ENCODE assay signal across 16 mouse cellular contexts in the genomic region with DNA sequence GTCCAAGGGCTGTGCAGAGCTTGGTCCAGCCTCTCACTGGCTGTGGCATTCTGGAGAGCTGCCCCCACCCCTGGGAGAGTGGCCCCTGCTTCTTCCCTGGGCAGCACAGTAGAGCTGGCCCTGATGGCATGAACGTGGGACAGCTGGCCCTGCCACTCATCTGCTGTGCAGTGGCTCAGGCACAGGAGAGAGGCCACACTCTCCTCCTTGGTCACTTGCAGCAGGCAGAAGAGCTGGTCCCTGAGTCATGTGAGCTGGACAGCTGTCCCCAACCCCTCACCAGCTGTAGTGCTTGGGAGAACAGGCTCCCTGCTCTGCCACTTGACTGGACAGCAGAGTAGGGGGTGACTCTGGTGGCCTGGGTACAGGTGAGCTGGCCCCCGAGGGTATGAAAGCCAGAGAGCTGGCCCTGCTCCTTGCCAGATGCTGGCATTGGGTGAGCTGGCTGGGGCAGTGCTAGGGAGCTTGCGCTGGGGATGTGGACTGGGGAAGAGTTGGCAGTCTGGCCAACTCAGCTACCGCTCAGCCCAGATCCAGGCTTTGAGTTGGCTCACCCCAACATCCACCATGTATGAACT. TPM values are rescaled to one million over a fixed set of nuclear protein-coding genes. Genes with fewer than 3 reads are reported as not detected.
DNase-seq lines count a peak whose midpoint lies in the region; ATAC-seq lines count a peak whose summit lies in the region.
"Had no signal": no experiment of that assay in that cellular context is flagged by ENCODE, and none has a peak within 500 bp of the region (broad histone marks: within the 10 kb centered on the region; RNA-seq: fewer than 3 reads in every experiment).

No protein-coding gene starts in this region.

- DNase-seq in heart, adult 11 months = peak; percentile 93
- DNase-seq in heart, adult 18-20 months = no peak
- DNase-seq in kidney, adult 9 months = no peak
- DNase-seq in gastrocnemius, adult 8-10 months (ENCODE audit: low spot score in 2 of 2) = peak; percentile 69 to 82
- DNase-seq in thymus, postnatal 0 days (ENCODE audit: low spot score) = no peak
- DNase-seq: cerebellum, postnatal 36 days; right cerebral cortex, adult 18-20 months; thymus, postnatal 4 days had no signal

- no peaks in the 10 kb centered on the region for H3K36me3 ChIP-seq in kidney, embryonic 16.5 days (ENCODE audit: insufficient read depth, low read length)
- H3K36me3 ChIP-seq in limb, embryonic 15.5 days = no peaks in the 10 kb centered on the region
- H3K36me3 ChIP-seq: embryonic facial prominence, embryonic 12.5 days; heart, embryonic 13.5 days; liver, embryonic 12.5 days; lung, embryonic 15.5 days had no signal

- no peaks in the 10 kb centered on the region for H3K27me3 ChIP-seq in kidney, embryonic 16.5 days (ENCODE audit: insufficient read depth, low read length)
- no peaks in the 10 kb centered on the region for H3K27me3 ChIP-seq in limb, embryonic 15.5 days
- H3K27me3 ChIP-seq: embryonic facial prominence, embryonic 12.5 days; heart, embryonic 13.5 days; lung, embryonic 15.5 days; Patski had no signal

- H3K4me3 ChIP-seq in kidney, embryonic 16.5 days (ENCODE audit: low read length) = no peak overlapping the region
- no peak overlapping the region for H3K4me3 ChIP-seq in limb, embryonic 15.5 days
- H3K4me3 ChIP-seq: embryonic facial prominence, embryonic 12.5 days; heart, embryonic 13.5 days; liver, embryonic 12.5 days; lung, embryonic 15.5 days had no signal

- no peaks in the 10 kb centered on the region for H3K9me3 ChIP-seq in kidney, embryonic 16.5 days (ENCODE audit: low read length)
- no peaks in the 10 kb centered on the region for H3K9me3 ChIP-seq in limb, embryonic 15.5 days
- H3K9me3 ChIP-seq: embryonic facial prominence, embryonic 12.5 days; heart, embryonic 13.5 days; liver, embryonic 12.5 days; lung, embryonic 15.5 days had no signal

- no peak overlapping the region for H3K27ac ChIP-seq in kidney, embryonic 16.5 days (ENCODE audit: low read length)
- H3K27ac ChIP-seq in limb, embryonic 15.5 days = 0 out of 2 replicates have a peak overlapping the region, but pooled peaks have one; percentile 7
- H3K27ac ChIP-seq: embryonic facial prominence, embryonic 12.5 days; heart, embryonic 13.5 days; liver, embryonic 12.5 days; lung, embryonic 15.5 days had no signal

- H3K9ac ChIP-seq in kidney, embryonic 16.5 days (replicated peaks; ENCODE audit: low read length) = no peak overlapping the region
- H3K9ac ChIP-seq in limb, embryonic 15.5 days = no peak overlapping the region
- H3K9ac ChIP-seq: embryonic facial prominence, embryonic 12.5 days; heart, embryonic 13.5 days; liver, embryonic 12.5 days; lung, embryonic 15.5 days had no signal

- peak; percentile 16; the same call in 1 of the 2 replicates for ATAC-seq in kidney, embryonic 16.5 days (ENCODE audit: low FRiP score, low TSS enrichment)
- ATAC-seq in limb, embryonic 15.5 days (ENCODE audit: insufficient number of reproducible peaks, low FRiP score, low TSS enrichment, low read depth) = peak; percentile 76
- no peak for ATAC-seq in inflammation-experienced regulatory T-cells, adult 6 months
- ATAC-seq: liver, embryonic 12.5 days; Patski had no signal

- H3K4me1 ChIP-seq in kidney, embryonic 16.5 days (ENCODE audit: insufficient read depth, low read length) = peaks cover 24% of the 10 kb centered on the region
- peaks cover 32% of the 10 kb centered on the region for H3K4me1 ChIP-seq in limb, embryonic 15.5 days

- WGBS in kidney, embryonic 16.5 days = 76% methylated on average over 4 of the region's 4 CpGs
- WGBS in limb, embryonic 15.5 days = 76% methylated on average over 4 of the region's 4 CpGs

- H3K4me2 ChIP-seq in kidney, embryonic 16.5 days (replicated peaks; ENCODE audit: low read depth, low read length) = no peak overlapping the region
- no peak overlapping the region for H3K4me2 ChIP-seq in limb, embryonic 15.5 days
- H3K4me2 ChIP-seq: embryonic facial prominence, embryonic 12.5 days; heart, embryonic 13.5 days; liver, embryonic 12.5 days; lung, embryonic 15.5 days had no signal

RNA-seq across cellular contexts. Expression of a gene that starts 27.1 kb away (rescaled TPM):
- total RNA-seq in heart, adult 18-20 months (2021) = 100 to 1,000 TPM; 327 to 375 TPM
- polyA plus RNA-seq in kidney, embryonic 16.5 days (2015; fragmentation: Nextera tagmentation; extraction: Ambion mirVana) = 61.5 and 66.6 TPM in 2 replicates
- total RNA-seq in gastrocnemius, adult 8-10 months (2022) = 100 to 1,000 TPM; 119 to 149 (median 140) TPM
- polyA plus RNA-seq in limb, embryonic 15.5 days (2015; fragmentation: Nextera tagmentation; extraction: Ambion mirVana) = 52.4 and 53.0 TPM in 2 replicates
- 90.0 and 95.0 TPM in 2 replicates for polyA plus RNA-seq in thymus, postnatal 0 days (2015; fragmentation: Nextera tagmentation; extraction: Ambion mirVana)
- polyA plus RNA-seq in inflammation-experienced regulatory T-cells, adult 6 months (2017; shearing (Covaris generic)) = 100 to 1,000 TPM in 2 of 3 experiments, 10 to 100 TPM in 1; 75.3 to 134 (median 101) TPM

Comparison
In these comparisons a context has a peak if more than half of its experiments do, and no peak if none do; other contexts are left out.
1. DNase-seq: peak in heart, adult 11 months (single experiment) and gastrocnemius, adult 8-10 months (2 of 2); none in heart, adult 18-20 months (0 of 2), kidney, adult 9 months (single experiment) and thymus, postnatal 0 days (single experiment).